Mouse (Mus musculus): ENCODE results near the gene Hectd2. TPM values are rescaled to one million over a fixed set of nuclear protein-coding genes. Genes with fewer than 3 reads are reported as not detected.

Gene Hectd2
- polyA plus RNA-seq, 1 experiment, result 6.0 TPM

GRCm38 (mm10) chr19:36602535-36603312, 48.3 kb downstream of the Hectd2 start:
- H3K4me1 ChIP-seq (ENCODE audit: control insufficient read depth, insufficient read depth, low read length), result no peaks in the 10 kb centered on the region
- no peak overlapping the region for H3K27ac ChIP-seq (ENCODE audit: insufficient read depth, low read length)
- no peaks in the 10 kb centered on the region for H3K9me3 ChIP-seq (replicated peaks; ENCODE audit: control insufficient read depth, insufficient read depth, low read length, poor library complexity, severe bottlenecking)
- H3K9ac ChIP-seq (ENCODE audit: low read depth, poor library complexity, severe bottlenecking), result no peak overlapping the region
- H3K27me3 ChIP-seq (ENCODE audit: control insufficient read depth, insufficient read depth, low read length, poor library complexity, severe bottlenecking), result no peaks in the 10 kb centered on the region
- no peak overlapping the region for H3K4me3 ChIP-seq (ENCODE audit: low read depth, low read length)
- no peaks in the 10 kb centered on the region for H3K36me3 ChIP-seq (ENCODE audit: control insufficient read depth, insufficient read depth, low read length, poor library complexity, severe bottlenecking)
- no peak for TF ChIP-seq CTCF (IDR thresholded peaks at IDR 0.05; ENCODE audit: low read depth, low read length)
- TF ChIP-seq POLR2A (IDR thresholded peaks at IDR 0.05; ENCODE audit: insufficient read depth, low read length), result no peak
- no peak for TF ChIP-seq EP300 (IDR thresholded peaks at IDR 0.05; ENCODE audit: insufficient read depth, low read depth, low read length)

- H3K27ac ChIP-seq (ENCODE audit: insufficient read depth, low read length), result no peak overlapping the region
- H3K36me3 ChIP-seq (ENCODE audit: control insufficient read depth, insufficient read depth, low read length, poor library complexity, severe bottlenecking), result no peaks in the 10 kb centered on the region
These were observed 51.8 kb downstream of the Hectd2 start for GRCm38 (mm10) chr19:36606270-36606669.

GRCm38 (mm10) chr19:36609229-36609628, 54.8 kb downstream of the Hectd2 start:
- H3K36me3 ChIP-seq (ENCODE audit: control insufficient read depth, insufficient read depth, low read length, poor library complexity, severe bottlenecking), result no peaks in the 10 kb centered on the region
- no peak overlapping the region for H3K4me3 ChIP-seq (ENCODE audit: low read depth, low read length)
- no peak overlapping the region for H3K9ac ChIP-seq (ENCODE audit: low read depth, poor library complexity, severe bottlenecking)
- no peaks in the 10 kb centered on the region for H3K27me3 ChIP-seq (ENCODE audit: control insufficient read depth, insufficient read depth, low read length, poor library complexity, severe bottlenecking)
- H3K9me3 ChIP-seq (replicated peaks; ENCODE audit: control insufficient read depth, insufficient read depth, low read length, poor library complexity, severe bottlenecking), result no peaks in the 10 kb centered on the region
- TF ChIP-seq EP300 (IDR thresholded peaks at IDR 0.05; ENCODE audit: insufficient read depth, low read depth, low read length) (no peak), POLR2A (IDR thresholded peaks at IDR 0.05; ENCODE audit: insufficient read depth, low read length) (no peak), CTCF (IDR thresholded peaks at IDR 0.05; ENCODE audit: low read depth, low read length) (no peak)
- H3K4me1 ChIP-seq (ENCODE audit: control insufficient read depth, insufficient read depth, low read length), result no peaks in the 10 kb centered on the region
- H3K27ac ChIP-seq (ENCODE audit: insufficient read depth, low read length), result no peak overlapping the region

More at GRCm38 (mm10) chr19:36606270-36606669, 51.8 kb downstream of the Hectd2 start:
- Histone ChIP-seq H3K4me3 (ENCODE audit: low read depth, low read length) (no peak overlapping the region), H3K9ac (ENCODE audit: low read depth, poor library complexity, severe bottlenecking) (no peak overlapping the region), H3K4me1 (ENCODE audit: control insufficient read depth, insufficient read depth, low read length) (no peaks in the 10 kb centered on the region), H3K9me3 (replicated peaks; ENCODE audit: control insufficient read depth, insufficient read depth, low read length, poor library complexity, severe bottlenecking) (no peaks in the 10 kb centered on the region), H3K27me3 (ENCODE audit: control insufficient read depth, insufficient read depth, low read length, poor library complexity, severe bottlenecking) (no peaks in the 10 kb centered on the region)
- TF ChIP-seq EP300 (IDR thresholded peaks at IDR 0.05; ENCODE audit: insufficient read depth, low read depth, low read length) (no peak), POLR2A (IDR thresholded peaks at IDR 0.05; ENCODE audit: insufficient read depth, low read length) (no peak), CTCF (IDR thresholded peaks at IDR 0.05; ENCODE audit: low read depth, low read length) (no peak)

DNA sequence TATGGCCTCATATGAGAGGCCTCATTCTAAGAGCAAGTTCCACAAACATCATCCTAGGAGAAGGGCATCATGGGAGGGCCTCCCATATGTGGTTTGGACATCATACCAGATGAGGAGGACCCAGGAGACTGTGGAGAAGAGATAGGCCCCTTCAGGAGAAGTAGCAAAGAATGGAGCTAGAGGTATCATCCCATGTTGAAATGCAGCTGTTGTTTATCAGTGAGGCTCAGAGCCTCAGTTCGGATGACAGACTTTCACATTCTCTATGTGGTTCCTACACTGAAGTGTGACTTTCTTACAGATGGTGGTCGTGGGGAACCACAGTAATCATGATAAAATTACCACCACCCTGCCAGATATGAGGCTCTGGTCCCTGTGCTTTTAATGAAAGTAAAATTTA, 55.9 kb downstream of the Hectd2 start:
- Histone ChIP-seq H3K27ac (ENCODE audit: insufficient read depth, low read length) (no peak overlapping the region), H3K9ac (ENCODE audit: low read depth, poor library complexity, severe bottlenecking) (no peak overlapping the region), H3K27me3 (ENCODE audit: control insufficient read depth, insufficient read depth, low read length, poor library complexity, severe bottlenecking) (no peaks in the 10 kb centered on the region), H3K4me3 (ENCODE audit: low read depth, low read length) (no peak overlapping the region), H3K4me1 (ENCODE audit: control insufficient read depth, insufficient read depth, low read length) (no peaks in the 10 kb centered on the region), H3K9me3 (replicated peaks; ENCODE audit: control insufficient read depth, insufficient read depth, low read length, poor library complexity, severe bottlenecking) (no peaks in the 10 kb centered on the region), H3K36me3 (ENCODE audit: control insufficient read depth, insufficient read depth, low read length, poor library complexity, severe bottlenecking) (no peaks in the 10 kb centered on the region)
- TF ChIP-seq CTCF (IDR thresholded peaks at IDR 0.05; ENCODE audit: low read depth, low read length) (no peak), EP300 (IDR thresholded peaks at IDR 0.05; ENCODE audit: insufficient read depth, low read depth, low read length) (no peak), POLR2A (IDR thresholded peaks at IDR 0.05; ENCODE audit: insufficient read depth, low read length) (no peak)

DNA sequence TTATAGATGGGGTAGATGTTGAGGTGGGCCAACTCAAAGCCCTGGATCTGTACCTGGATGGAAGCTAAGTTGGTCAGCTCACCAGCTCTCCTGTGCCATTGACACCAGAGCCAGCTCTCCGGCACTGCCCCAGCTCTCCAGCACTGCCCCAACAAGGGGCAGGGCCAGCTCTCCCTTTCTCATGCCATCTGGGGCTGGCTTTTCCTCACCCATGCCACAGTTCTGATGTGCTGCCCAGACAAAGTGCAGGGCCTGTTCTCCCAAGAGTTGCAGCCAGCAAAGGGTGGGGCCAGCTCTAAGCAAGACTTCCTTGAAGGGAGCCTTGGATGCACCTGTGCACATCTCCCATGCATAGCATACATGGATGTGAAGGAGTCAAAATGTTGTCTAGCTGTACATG, 71.5 kb downstream of the Hectd2 start:
- Histone ChIP-seq H3K27me3 (ENCODE audit: control insufficient read depth, insufficient read depth, low read length, poor library complexity, severe bottlenecking) (no peaks in the 10 kb centered on the region), H3K9me3 (replicated peaks; ENCODE audit: control insufficient read depth, insufficient read depth, low read length, poor library complexity, severe bottlenecking) (no peaks in the 10 kb centered on the region), H3K9ac (ENCODE audit: low read depth, poor library complexity, severe bottlenecking) (no peak overlapping the region), H3K4me1 (ENCODE audit: control insufficient read depth, insufficient read depth, low read length) (no peaks in the 10 kb centered on the region), H3K27ac (ENCODE audit: insufficient read depth, low read length) (no peak overlapping the region), H3K36me3 (ENCODE audit: control insufficient read depth, insufficient read depth, low read length, poor library complexity, severe bottlenecking) (no peaks in the 10 kb centered on the region), H3K4me3 (ENCODE audit: low read depth, low read length) (no peak overlapping the region)
- no peak for TF ChIP-seq CTCF (IDR thresholded peaks at IDR 0.05; ENCODE audit: low read depth, low read length)
- TF ChIP-seq POLR2A (IDR thresholded peaks at IDR 0.05; ENCODE audit: insufficient read depth, low read length), result no peak

DNA sequence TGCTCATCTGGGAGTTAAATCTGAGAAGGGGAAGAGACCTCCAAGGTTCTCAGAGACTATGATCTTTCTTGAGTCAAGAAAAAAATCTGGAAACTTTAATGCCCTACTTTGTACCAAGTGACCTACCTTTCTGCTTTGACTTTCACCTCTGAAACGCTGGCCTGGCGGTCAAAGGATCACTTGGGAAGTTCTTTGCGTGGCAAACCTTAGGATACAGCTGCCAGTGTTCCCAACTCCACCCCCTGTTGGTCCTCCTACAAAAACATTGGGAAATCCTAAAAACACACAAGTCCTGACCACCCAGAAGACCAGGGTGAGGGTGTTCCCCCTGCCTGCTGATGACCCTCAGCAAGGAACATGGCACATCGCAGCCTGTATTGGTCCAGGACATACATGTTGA, 72.4 kb downstream of the Hectd2 start:
- Histone ChIP-seq H3K27ac (ENCODE audit: insufficient read depth, low read length) (no peak overlapping the region), H3K9me3 (replicated peaks; ENCODE audit: control insufficient read depth, insufficient read depth, low read length, poor library complexity, severe bottlenecking) (no peaks in the 10 kb centered on the region), H3K4me3 (ENCODE audit: low read depth, low read length) (no peak overlapping the region), H3K27me3 (ENCODE audit: control insufficient read depth, insufficient read depth, low read length, poor library complexity, severe bottlenecking) (no peaks in the 10 kb centered on the region), H3K36me3 (ENCODE audit: control insufficient read depth, insufficient read depth, low read length, poor library complexity, severe bottlenecking) (no peaks in the 10 kb centered on the region), H3K4me1 (ENCODE audit: control insufficient read depth, insufficient read depth, low read length) (no peaks in the 10 kb centered on the region), H3K9ac (ENCODE audit: low read depth, poor library complexity, severe bottlenecking) (no peak overlapping the region)
- TF ChIP-seq EP300 (IDR thresholded peaks at IDR 0.05; ENCODE audit: insufficient read depth, low read depth, low read length) (no peak), POLR2A (IDR thresholded peaks at IDR 0.05; ENCODE audit: insufficient read depth, low read length) (no peak), CTCF (IDR thresholded peaks at IDR 0.05; ENCODE audit: low read depth, low read length) (no peak)
